8 mouse cellular contexts compared by ENCODE assay signal in genomic region chr4:140624087-140624467, GRCm38 (mm10). TPM values are rescaled to one million over a fixed set of nuclear protein-coding genes. Genes with fewer than 3 reads are reported as not detected.
DNase-seq lines count a peak whose midpoint lies in the region; ATAC-seq and TF ChIP-seq lines count a peak whose summit lies in the region.

No protein-coding gene starts in this region.

- H3K79me2 ChIP-seq in heart, adult 2 months (replicated peaks; ENCODE audit: control insufficient read depth, insufficient read depth, low read length) = 0 out of 2 replicates have a peak, but pooled peaks cover 1% of the 10 kb centered on the region

- TF ChIP-seq POLR2A in heart, adult 2 months (IDR thresholded peaks at IDR 0.05; ENCODE audit: insufficient read depth, low read depth, low read length) = no peak

- no peaks in the 10 kb centered on the region for H3K36me3 ChIP-seq in heart, adult 2 months (ENCODE audit: control insufficient read depth, insufficient read depth, low read length)
- no peaks in the 10 kb centered on the region for H3K36me3 ChIP-seq in forebrain, embryonic 11.5 days (ENCODE audit: control insufficient read depth, insufficient read depth, low read length)
- no peaks in the 10 kb centered on the region for H3K36me3 ChIP-seq in kidney, embryonic 16.5 days (ENCODE audit: insufficient read depth, low read length)
- H3K36me3 ChIP-seq in midbrain, embryonic 14.5 days (ENCODE audit: control insufficient read depth, insufficient read depth, low read length) = peaks cover 8% of the 10 kb centered on the region; the same call in 1 of the 2 replicates

- 31% methylated on average over 10 of the region's 10 CpGs for WGBS in heart, adult 2 months
- 2% methylated on average over 10 of the region's 10 CpGs for WGBS in forebrain, embryonic 11.5 days
- 11% methylated on average over 10 of the region's 10 CpGs for WGBS in kidney, embryonic 16.5 days
- 3% methylated on average over 10 of the region's 10 CpGs for WGBS in midbrain, embryonic 14.5 days

- H3K27ac ChIP-seq in heart, adult 2 months = peak overlapping the region; percentile 71
- H3K27ac ChIP-seq in forebrain, embryonic 11.5 days (ENCODE audit: low read depth, low read length) = peak overlapping the region; percentile 96
- peak overlapping the region; percentile 98 for H3K27ac ChIP-seq in kidney, embryonic 16.5 days (ENCODE audit: low read length)
- peak overlapping the region; percentile 87 for H3K27ac ChIP-seq in midbrain, embryonic 14.5 days (replicated peaks; ENCODE audit: low read depth, low read length)

- peak; percentile 20; the same call in 1 of the 2 replicates for ATAC-seq in forebrain, embryonic 11.5 days (replicated peaks; ENCODE audit: low FRiP score)
- no peak for ATAC-seq in kidney, embryonic 16.5 days (ENCODE audit: low FRiP score, low TSS enrichment)
- no peak for ATAC-seq in midbrain, embryonic 14.5 days (ENCODE audit: low FRiP score, low TSS enrichment)

- peaks cover 17% of the 10 kb centered on the region for H3K4me1 ChIP-seq in heart, adult 2 months (ENCODE audit: control insufficient read depth, insufficient read depth, low read length)
- peaks cover 37% of the 10 kb centered on the region for H3K4me1 ChIP-seq in forebrain, embryonic 11.5 days (replicated peaks; ENCODE audit: control insufficient read depth, insufficient read depth, low read length)
- peaks cover 67% of the 10 kb centered on the region for H3K4me1 ChIP-seq in kidney, embryonic 16.5 days (ENCODE audit: insufficient read depth, low read length)
- H3K4me1 ChIP-seq in midbrain, embryonic 14.5 days (ENCODE audit: control insufficient read depth, insufficient read depth, low read length) = peaks cover 36% of the 10 kb centered on the region

- H3K27me3 ChIP-seq in heart, adult 2 months (ENCODE audit: control insufficient read depth, insufficient read depth, low read length) = no peaks in the 10 kb centered on the region
- H3K27me3 ChIP-seq in forebrain, embryonic 11.5 days (ENCODE audit: control insufficient read depth, insufficient read depth, low read length) = no peaks in the 10 kb centered on the region
- no peaks in the 10 kb centered on the region for H3K27me3 ChIP-seq in kidney, embryonic 16.5 days (ENCODE audit: insufficient read depth, low read length)
- no peaks in the 10 kb centered on the region for H3K27me3 ChIP-seq in midbrain, embryonic 14.5 days (ENCODE audit: control insufficient read depth, insufficient read depth, low read length)

- no peaks in the 10 kb centered on the region for H3K9me3 ChIP-seq in forebrain, embryonic 11.5 days (ENCODE audit: control insufficient read depth, low read length)
- no peaks in the 10 kb centered on the region for H3K9me3 ChIP-seq in kidney, embryonic 16.5 days (ENCODE audit: low read length)
- no peaks in the 10 kb centered on the region for H3K9me3 ChIP-seq in midbrain, embryonic 14.5 days (ENCODE audit: control insufficient read depth, low read length)

- H3K9ac ChIP-seq in heart, adult 2 months (ENCODE audit: low read depth, low read length) = peak overlapping the region; percentile 21
- H3K9ac ChIP-seq in forebrain, embryonic 11.5 days (ENCODE audit: low read length) = peak overlapping the region; percentile 57
- H3K9ac ChIP-seq in kidney, embryonic 16.5 days (replicated peaks; ENCODE audit: low read length) = peak overlapping the region; percentile 65
- H3K9ac ChIP-seq in midbrain, embryonic 14.5 days (replicated peaks; ENCODE audit: low read length) = peak overlapping the region; percentile 37

- no peak overlapping the region for H3K4me3 ChIP-seq in heart, adult 2 months
- H3K4me3 ChIP-seq in forebrain, embryonic 11.5 days (ENCODE audit: low read depth, low read length) = no peak overlapping the region; the same call in 1 of the 2 replicates
- H3K4me3 ChIP-seq in kidney, embryonic 16.5 days (ENCODE audit: low read length) = peak overlapping the region; percentile 19
- no peak overlapping the region for H3K4me3 ChIP-seq in midbrain, embryonic 14.5 days (replicated peaks; ENCODE audit: low read depth, low read length)

- peak overlapping the region; percentile 43 for H3K4me2 ChIP-seq in forebrain, embryonic 11.5 days (ENCODE audit: low read depth, low read length, severe bottlenecking)
- peak overlapping the region; percentile 49 for H3K4me2 ChIP-seq in kidney, embryonic 16.5 days (replicated peaks; ENCODE audit: low read depth, low read length)
- peak overlapping the region; percentile 43 for H3K4me2 ChIP-seq in midbrain, embryonic 14.5 days (ENCODE audit: low read length)

- intact Hi-C loops in heart, adult 2 months (cut with DNase I) = loop anchor here (5.0 kb wide), 1 partner anchor 67 kb away; no protein-coding TSS in a partner anchor
- intact Hi-C loops in heart, postnatal 10 days (cut with DNase I) = loop anchor here (5.0 kb wide), 1 partner anchor 53 kb away; no protein-coding TSS in a partner anchor

- DNase-seq in heart, adult 2 months = no peak
- no peak for DNase-seq in heart, postnatal 10 days
- peak; percentile 68 for DNase-seq in forebrain, embryonic 11.5 days (ENCODE audit: low spot score)
- peak; percentile 49 for DNase-seq in midbrain, embryonic 14.5 days
- no peak for DNase-seq in thymus, postnatal 4 days
- no peak for DNase-seq in spleen, postnatal 14 days (ENCODE audit: low spot score in 2 of 2)
- DNase-seq in urinary bladder, postnatal 10 days (ENCODE audit: low spot score) = no peak

- TF ChIP-seq EP300 in heart, adult 2 months (IDR thresholded peaks at IDR 0.05; ENCODE audit: insufficient read depth, low read depth, low read length) = no peak

- TF ChIP-seq CTCF in heart, adult 2 months (IDR thresholded peaks at IDR 0.05) = peak; percentile 23

RNA-seq across cellular contexts. Expression of gene Arhgef10l, which starts 41.7 kb away (rescaled TPM):
- total RNA-seq in heart, adult 2 months (2021) = 10 to 100 TPM; 61.0 to 74.4 TPM
- polyA plus RNA-seq in heart, adult 2 months (2012; rRNA removed) = 54.7 and 75.6 TPM in 2 replicates
- 10 to 100 TPM; 55.4 to 68.4 TPM for total RNA-seq in heart, postnatal 10 days (2021)
- 23.3 and 23.6 TPM in 2 replicates for polyA plus RNA-seq in forebrain, embryonic 11.5 days (2014; fragmentation: Nextera tagmentation; extraction: Ambion mirVana)
- 25.4 and 27.7 TPM in 2 replicates for polyA plus RNA-seq in kidney, embryonic 16.5 days (2015; fragmentation: Nextera tagmentation; extraction: Ambion mirVana)
- polyA plus RNA-seq in midbrain, embryonic 14.5 days (2014; fragmentation: Nextera tagmentation; extraction: Ambion mirVana) = 18.7 and 24.6 TPM in 2 replicates

Comparison
In these comparisons a context has a peak if more than half of its experiments do, and no peak if none do; other contexts are left out.
1. DNase-seq: peak in forebrain, embryonic 11.5 days (single experiment) and midbrain, embryonic 14.5 days (single experiment); none in heart, adult 2 months (0 of 2), heart, postnatal 10 days (0 of 2), thymus, postnatal 4 days (single experiment), spleen, postnatal 14 days (0 of 2) and urinary bladder, postnatal 10 days (single experiment).
2. Peak in every context shown above with its lines, with median percentiles within 50 percentile points of each other: H3K27ac ChIP-seq, H3K9ac ChIP-seq and H3K4me2 ChIP-seq.